Mouse (Mus musculus): ENCODE data around the gene Tigd4.

GRCm38 (mm10) chr3:84642942-84643341 is 49.6 kb downstream of the Tigd4 start:
- TF ChIP-seq TAL1 (IDR thresholded peaks at IDR 0.05; ENCODE audit: low read length) (no peak), GATA1 (IDR thresholded peaks at IDR 0.05; ENCODE audit: low read length) (no peak)
